Mouse (Mus musculus): Measurements from ENCODE around the gene Tbc1d10a. TPM values are rescaled to one million over a fixed set of nuclear protein-coding genes. Genes with fewer than 3 reads are reported as not detected.

Tbc1d10a gene
- polyA plus RNA-seq, 1 experiment, result 34.1 TPM

GRCm38 (mm10) chr11:4148120-4148519 is 38.5 kb upstream of the Tbc1d10a start:
- Histone ChIP-seq H3K27ac (ENCODE audit: insufficient read depth, low read length) (no peak overlapping the region), H3K4me1 (ENCODE audit: control insufficient read depth, insufficient read depth, low read length) (no peaks in the 10 kb centered on the region), H3K4me3 (replicated peaks; ENCODE audit: insufficient read depth, low read depth, low read length) (no peak overlapping the region), H3K27me3 (ENCODE audit: control insufficient read depth, insufficient read depth, low read length) (no peaks in the 10 kb centered on the region)
- DNase-seq, result no peak
- 81% methylated on average over 5 of the region's 5 CpGs for WGBS
- TF ChIP-seq POLR2A (IDR thresholded peaks at IDR 0.05; ENCODE audit: borderline replicate concordance, insufficient read depth, low read length), result no peak
- TF ChIP-seq CTCF (IDR thresholded peaks at IDR 0.05; ENCODE audit: borderline replicate concordance, insufficient read depth, low read depth, low read length), result no peak

- no peak for DNase-seq
- WGBS, result 47% methylated on average over 9 of the region's 9 CpGs
- H3K4me1 ChIP-seq (ENCODE audit: control insufficient read depth, insufficient read depth, low read length), result no peaks in the 10 kb centered on the region
These were observed 37.9 kb upstream of the Tbc1d10a start for GRCm38 (mm10) chr11:4148536-4149156.

GRCm38 (mm10) chr11:4149886-4150285 is 36.7 kb upstream of the Tbc1d10a start:
- no peaks in the 10 kb centered on the region for H3K4me1 ChIP-seq (ENCODE audit: control insufficient read depth, insufficient read depth, low read length)
- no peak for DNase-seq
- H3K4me3 ChIP-seq (replicated peaks; ENCODE audit: insufficient read depth, low read depth, low read length), result no peak overlapping the region
- TF ChIP-seq CTCF (IDR thresholded peaks at IDR 0.05; ENCODE audit: borderline replicate concordance, insufficient read depth, low read depth, low read length) (no peak), POLR2A (IDR thresholded peaks at IDR 0.05; ENCODE audit: borderline replicate concordance, insufficient read depth, low read length) (no peak)
- 51% methylated on average over 6 of the region's 6 CpGs for WGBS
- H3K27ac ChIP-seq (ENCODE audit: insufficient read depth, low read length), result no peak overlapping the region
- H3K27me3 ChIP-seq (ENCODE audit: control insufficient read depth, insufficient read depth, low read length), result no peaks in the 10 kb centered on the region

More at GRCm38 (mm10) chr11:4148536-4149156, 37.9 kb upstream of the Tbc1d10a start:
- Histone ChIP-seq H3K4me3 (replicated peaks; ENCODE audit: insufficient read depth, low read depth, low read length) (no peak overlapping the region), H3K27me3 (ENCODE audit: control insufficient read depth, insufficient read depth, low read length) (no peaks in the 10 kb centered on the region), H3K27ac (ENCODE audit: insufficient read depth, low read length) (no peak overlapping the region)
- TF ChIP-seq CTCF (IDR thresholded peaks at IDR 0.05; ENCODE audit: borderline replicate concordance, insufficient read depth, low read depth, low read length) (no peak), POLR2A (IDR thresholded peaks at IDR 0.05; ENCODE audit: borderline replicate concordance, insufficient read depth, low read length) (no peak)

- H3K4me1 ChIP-seq (ENCODE audit: control insufficient read depth, insufficient read depth, low read length), result no peaks in the 10 kb centered on the region
- no peak overlapping the region for H3K4me3 ChIP-seq (replicated peaks; ENCODE audit: insufficient read depth, low read depth, low read length)
- no peak overlapping the region for H3K27ac ChIP-seq (ENCODE audit: insufficient read depth, low read length)
- H3K27me3 ChIP-seq (ENCODE audit: control insufficient read depth, insufficient read depth, low read length), result no peaks in the 10 kb centered on the region
- 95% methylated on average over 7 of the region's 7 CpGs for WGBS
- no peak for TF ChIP-seq POLR2A (IDR thresholded peaks at IDR 0.05; ENCODE audit: borderline replicate concordance, insufficient read depth, low read length)
- no peak for TF ChIP-seq CTCF (IDR thresholded peaks at IDR 0.05; ENCODE audit: borderline replicate concordance, insufficient read depth, low read depth, low read length)
- DNase-seq, result no peak
These were observed 32.9 kb upstream of the Tbc1d10a start for GRCm38 (mm10) chr11:4153694-4154093.

GRCm38 (mm10) chr11:4155641-4156040 is 30.9 kb upstream of the Tbc1d10a start:
- H3K27me3 ChIP-seq (ENCODE audit: control insufficient read depth, insufficient read depth, low read length), result no peaks in the 10 kb centered on the region
- H3K4me3 ChIP-seq (replicated peaks; ENCODE audit: insufficient read depth, low read depth, low read length), result no peak overlapping the region
- H3K4me1 ChIP-seq (ENCODE audit: control insufficient read depth, insufficient read depth, low read length), result no peaks in the 10 kb centered on the region
- DNase-seq, result no peak
- 89% methylated on average over 5 of the region's 5 CpGs for WGBS
- no peak overlapping the region for H3K27ac ChIP-seq (ENCODE audit: insufficient read depth, low read length)
- TF ChIP-seq CTCF (IDR thresholded peaks at IDR 0.05; ENCODE audit: borderline replicate concordance, insufficient read depth, low read depth, low read length) (no peak), POLR2A (IDR thresholded peaks at IDR 0.05; ENCODE audit: borderline replicate concordance, insufficient read depth, low read length) (no peak)

GRCm38 (mm10) chr11:4158676-4159075 is 27.9 kb upstream of the Tbc1d10a start:
- H3K27ac ChIP-seq (ENCODE audit: insufficient read depth, low read length), result no peak overlapping the region
- H3K27me3 ChIP-seq (ENCODE audit: control insufficient read depth, insufficient read depth, low read length), result no peaks in the 10 kb centered on the region
- no peak for DNase-seq
- TF ChIP-seq POLR2A (IDR thresholded peaks at IDR 0.05; ENCODE audit: borderline replicate concordance, insufficient read depth, low read length), result no peak
- TF ChIP-seq CTCF (IDR thresholded peaks at IDR 0.05; ENCODE audit: borderline replicate concordance, insufficient read depth, low read depth, low read length), result no peak
- 68% methylated on average over 3 of the region's 3 CpGs for WGBS
- peaks cover 3% of the 10 kb centered on the region; the same call in 1 of the 2 replicates for H3K4me1 ChIP-seq (ENCODE audit: control insufficient read depth, insufficient read depth, low read length)
- H3K4me3 ChIP-seq (replicated peaks; ENCODE audit: insufficient read depth, low read depth, low read length), result no peak overlapping the region

- WGBS, result 1% methylated on average over 54 of the region's 54 CpGs
- Histone ChIP-seq H3K4me3 (replicated peaks; ENCODE audit: insufficient read depth, low read depth, low read length) (peak within 1 kb of the TSS; percentile 71), H3K27me3 (ENCODE audit: control insufficient read depth, insufficient read depth, low read length) (no peaks in the 10 kb centered on the region), H3K4me1 (ENCODE audit: control insufficient read depth, insufficient read depth, low read length) (peaks cover 7% of the 10 kb centered on the region; the same call in 1 of the 2 replicates), H3K27ac (ENCODE audit: insufficient read depth, low read length) (peak within 1 kb of the TSS; percentile 84)
- TF ChIP-seq CTCF (IDR thresholded peaks at IDR 0.05; ENCODE audit: borderline replicate concordance, insufficient read depth, low read depth, low read length) (no peak), POLR2A (IDR thresholded peaks at IDR 0.05; ENCODE audit: borderline replicate concordance, insufficient read depth, low read length) (peak; percentile 84; the same call in 1 of the 2 replicates)
- DNase-seq, result peak; percentile 92 to 94
These were observed 26.5 kb upstream of the Tbc1d10a start, which contains the start of the genes Ccdc157 and Sf3a1 for GRCm38 (mm10) chr11:4159808-4160708. Gene Ccdc157, minus strand, starts transcription at chr11:4160293. Gene Sf3a1, plus strand, starts transcription at chr11:4160350.
